Mouse (Mus musculus) cerebellum, postnatal 36 days (tissue): ENCODE measurements around the gene Fam84b.
A peak's percentile ranks its signal among the peaks of the same experiment; 100 is the strongest.

Experiments
- DNase-seq, 2 experiments: peaks; one replicate each; pipeline ENCODE4 v3.0.0; 2021 to 2022; ENCODE audit warnings: mixed read lengths in 2 of 2

The Fam84b gene

GRCm38 (mm10) chr15:60832586-60832985 lies 21.0 kb downstream of the Fam84b start:
- no peak for DNase-seq

- DNase-seq: no peak
These were observed 27.4 kb downstream of the Fam84b start for GRCm38 (mm10) chr15:60826226-60826625.

GRCm38 (mm10) chr15:60824751-60825227 lies 28.8 kb downstream of the Fam84b start:
- DNase-seq: peak; percentile 61 to 71

- peak; percentile 17 for DNase-seq
These were observed 29.5 kb downstream of the Fam84b start for GRCm38 (mm10) chr15:60823870-60824709.

- peak; percentile 12 to 25 for DNase-seq
These were observed 30.0 kb downstream of the Fam84b start for GRCm38 (mm10) chr15:60823620-60823869.

- DNase-seq: peak; percentile 59 to 62
These were observed 30.6 kb downstream of the Fam84b start for GRCm38 (mm10) chr15:60822803-60823619.

GRCm38 (mm10) chr15:60822101-60822802 lies 31.3 kb downstream of the Fam84b start:
- DNase-seq: peak in 1 of 2 experiments; percentile 6

GRCm38 (mm10) chr15:60818500-60818899 lies 35.1 kb downstream of the Fam84b start:
- no peak for DNase-seq

- DNase-seq: no peak
These were observed 37.1 kb downstream of the Fam84b start for GRCm38 (mm10) chr15:60816478-60816877.

- no peak for DNase-seq
These were observed 39.0 kb downstream of the Fam84b start for GRCm38 (mm10) chr15:60814542-60814941.

GRCm38 (mm10) chr15:60793041-60793673 lies 60.4 kb downstream of the Fam84b start:
- DNase-seq: no peak

GRCm38 (mm10) chr15:60789084-60789483 lies 64.5 kb downstream of the Fam84b start:
- DNase-seq: no peak

- no peak for DNase-seq
These were observed 69.8 kb downstream of the Fam84b start for GRCm38 (mm10) chr15:60783761-60784160.

- DNase-seq: no peak
These were observed 74.0 kb downstream of the Fam84b start for GRCm38 (mm10) chr15:60779531-60779973.

GRCm38 (mm10) chr15:60779063-60779462 lies 74.5 kb downstream of the Fam84b start:
- DNase-seq: no peak
